Mouse (Mus musculus): Measurements from ENCODE around the gene 1700019N19Rik.

Gene 1700019N19Rik

GRCm38 (mm10) chr19:58806364-58806763 is 12.1 kb upstream of the 1700019N19Rik start:
- DNase-seq (ENCODE audit: low read depth), result no peak

GRCm38 (mm10) chr19:58805191-58805779 is 11.0 kb upstream of the 1700019N19Rik start:
- DNase-seq (ENCODE audit: low read depth), result no peak

GRCm38 (mm10) chr19:58795114-58795669 is 931 bp upstream of the 1700019N19Rik start:
- DNase-seq (ENCODE audit: low read depth), result no peak

GRCm38 (mm10) chr19:58789194-58789593 is 5.1 kb downstream of the 1700019N19Rik start:
- DNase-seq (ENCODE audit: low read depth), result no peak

- DNase-seq (ENCODE audit: low read depth), result no peak
Measured at GRCm38 (mm10) chr19:58783938-58784337, 10.3 kb downstream of the 1700019N19Rik start.

GRCm38 (mm10) chr19:58781566-58781965 is 12.7 kb downstream of the 1700019N19Rik start:
- DNase-seq (ENCODE audit: low read depth), result no peak

- no peak for DNase-seq (ENCODE audit: low read depth)
Measured at GRCm38 (mm10) chr19:58776461-58776860, 17.8 kb downstream of the 1700019N19Rik start.

- DNase-seq (ENCODE audit: low read depth), result no peak
Measured at GRCm38 (mm10) chr19:58767329-58767728, 26.9 kb downstream of the 1700019N19Rik start.

- no peak for DNase-seq (ENCODE audit: low read depth)
Measured at GRCm38 (mm10) chr19:58762848-58763541, 31.3 kb downstream of the 1700019N19Rik start.

- no peak for DNase-seq (ENCODE audit: low read depth)
Measured at GRCm38 (mm10) chr19:58762316-58762715, 31.9 kb downstream of the 1700019N19Rik start.

GRCm38 (mm10) chr19:58759423-58759822 is 34.8 kb downstream of the 1700019N19Rik start, which contains the start of gene Pnliprp2:
TSS of gene Pnliprp2 (plus strand) at chr19:58759719.
- no peak for DNase-seq (ENCODE audit: low read depth)

GRCm38 (mm10) chr19:58758871-58759270 is 35.4 kb downstream of the 1700019N19Rik start:
- DNase-seq (ENCODE audit: low read depth), result no peak

- no peak for DNase-seq (ENCODE audit: low read depth)
Measured at GRCm38 (mm10) chr19:58751504-58751903, 42.8 kb downstream of the 1700019N19Rik start.

GRCm38 (mm10) chr19:58750822-58751221 is 43.4 kb downstream of the 1700019N19Rik start:
- no peak for DNase-seq (ENCODE audit: low read depth)

GRCm38 (mm10) chr19:58747498-58748000 is 46.7 kb downstream of the 1700019N19Rik start:
- DNase-seq (ENCODE audit: low read depth), result no peak

GRCm38 (mm10) chr19:58743736-58744135 is 50.5 kb downstream of the 1700019N19Rik start:
- no peak for DNase-seq (ENCODE audit: low read depth)

GRCm38 (mm10) chr19:58742711-58743110 is 51.5 kb downstream of the 1700019N19Rik start:
- DNase-seq (ENCODE audit: low read depth), result no peak

- DNase-seq (ENCODE audit: low read depth), result no peak
Measured at GRCm38 (mm10) chr19:58741036-58741435, 53.2 kb downstream of the 1700019N19Rik start.

- DNase-seq (ENCODE audit: low read depth), result no peak
Measured at GRCm38 (mm10) chr19:58738111-58738510, 56.1 kb downstream of the 1700019N19Rik start.

All from c-Kit-positive CD71-positive TER-119-negative erythroid progenitor cells, embryonic 14.5 days (primary cell).